Mouse (Mus musculus) limb, embryonic 10.5 days (tissue): ENCODE results near the gene Smpd4. TPM values are rescaled to one million over a fixed set of nuclear protein-coding genes. Genes with fewer than 3 reads are reported as not detected.
"Not testable (repeated sequence)": the region's sequence is repeated elsewhere in the genome, so short reads cannot be mapped to it uniquely, and the experiment has no call there.

Source experiments
- DNase-seq: peaks from one replicate; pipeline ENCODE4 v3.0.0-alpha.2; 2017; ENCODE audit warnings: low spot score
- H3K27ac ChIP-seq: fragments of 300-500 bp; sonication (generic); 2 replicates; pipeline ENCODE4 v1.5.1; 2016; ENCODE audit warnings: mild to moderate bottlenecking
- H3K27me3 ChIP-seq: fragments of 300-500 bp; sonication (generic); 2 replicates; pipeline ENCODE4 v1.6.1; 2016; ENCODE audit warnings: low read depth, mild to moderate bottlenecking; ENCODE audit not compliant: poor library complexity, severe bottlenecking
- H3K36me3 ChIP-seq: fragments of 300-500 bp; sonication (generic); 2 replicates; pipeline ENCODE4 v1.6.1; 2016; ENCODE audit warnings: mild to moderate bottlenecking, moderate library complexity
- H3K4me1 ChIP-seq: fragments of 300-500 bp; sonication (generic); 2 replicates; pipeline ENCODE4 v1.6.1; 2016
- H3K4me3 ChIP-seq: fragments of 300-500 bp; sonication (generic); 2 replicates; pipeline ENCODE4 v1.5.1; 2016; ENCODE audit warnings: mild to moderate bottlenecking, moderate library complexity
- H3K9me3 ChIP-seq: fragments of 300-500 bp; sonication (generic); replicated peaks from 2 replicates; pipeline ENCODE4 v1.6.1; 2016; ENCODE audit warnings: mild to moderate bottlenecking
- WGBS: fragments of 180-500 bp; shearing (Covaris S2); methylation state at CpG from one replicate; pipeline ENCODE4 v1.1.7; 2016; 5-methylcytosine and 5-hydroxymethylcytosine counted together
- polyA plus RNA-seq: library from polyadenylated mRNA; unstranded; fragments of >200 nt; fragmentation: Nextera tagmentation; extraction: Ambion mirVana; gene quantifications from 2 replicates; pipeline ENCODE4 v1.2.1, GENCODE M21; 2016

Smpd4 gene
- 74.3 and 74.4 TPM in 2 replicates for polyA plus RNA-seq

DNA sequence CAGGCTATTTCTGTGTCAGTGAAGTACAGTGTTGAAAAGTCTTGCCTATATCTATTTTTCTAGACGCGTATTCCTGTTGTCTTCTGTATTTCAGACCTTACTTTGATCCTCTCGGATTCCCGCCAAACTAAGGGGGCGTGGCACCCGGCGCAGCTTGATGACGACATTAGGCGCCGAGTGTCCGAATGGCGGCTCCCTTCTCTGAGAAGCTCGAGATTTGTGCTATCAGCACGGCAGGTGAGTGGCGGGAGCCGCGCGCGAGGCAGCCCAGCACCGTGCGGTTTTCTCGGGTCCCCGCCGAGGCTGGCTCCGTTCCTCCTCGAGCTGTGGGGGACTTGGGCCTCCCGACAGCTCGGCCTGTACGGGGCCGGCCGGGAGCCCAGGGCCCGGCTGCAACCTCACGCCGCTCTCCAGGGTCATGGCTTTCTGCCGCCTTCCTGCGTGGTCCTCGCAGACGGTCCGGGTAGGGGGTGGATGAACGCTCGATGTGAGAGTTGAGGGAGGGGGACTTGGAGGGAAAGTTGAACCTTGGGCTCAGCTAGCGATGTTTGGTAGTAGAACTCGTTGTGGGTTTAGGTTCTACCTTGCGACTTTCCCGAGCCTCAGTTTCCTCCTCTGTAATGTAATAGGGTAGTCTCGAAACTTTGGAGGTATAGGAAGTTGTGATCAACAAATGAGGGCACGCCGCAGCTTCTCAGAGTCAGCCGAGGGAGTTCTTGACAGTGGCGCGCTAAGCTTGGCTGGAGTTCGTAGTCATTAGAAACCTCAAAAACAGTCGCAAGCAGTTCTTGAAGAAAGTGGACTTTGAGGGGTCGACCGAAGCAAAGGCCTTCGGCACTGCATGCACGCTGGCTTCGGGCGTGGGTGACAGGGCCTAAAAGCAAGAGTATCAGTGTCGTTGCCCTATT, at the start of gene Smpd4:
Gene Smpd4 (plus strand): TSS at position 157 of the 908 bp plus-strand sequence.
- peaks cover 34% of the 10 kb centered on the region for H3K36me3 ChIP-seq
- H3K4me3 ChIP-seq, result peak within 1 kb of the TSS; percentile 72
- WGBS, result 3% methylated on average over 60 of the region's 60 CpGs
- DNase-seq, result peak; percentile 98
- H3K27ac ChIP-seq, result peak within 1 kb of the TSS; percentile 87
- no peaks in the 10 kb centered on the region for H3K27me3 ChIP-seq
- H3K9me3 ChIP-seq, result no peaks in the 10 kb centered on the region
- peaks cover 16% of the 10 kb centered on the region; the same call in 1 of the 2 replicates for H3K4me1 ChIP-seq

DNA sequence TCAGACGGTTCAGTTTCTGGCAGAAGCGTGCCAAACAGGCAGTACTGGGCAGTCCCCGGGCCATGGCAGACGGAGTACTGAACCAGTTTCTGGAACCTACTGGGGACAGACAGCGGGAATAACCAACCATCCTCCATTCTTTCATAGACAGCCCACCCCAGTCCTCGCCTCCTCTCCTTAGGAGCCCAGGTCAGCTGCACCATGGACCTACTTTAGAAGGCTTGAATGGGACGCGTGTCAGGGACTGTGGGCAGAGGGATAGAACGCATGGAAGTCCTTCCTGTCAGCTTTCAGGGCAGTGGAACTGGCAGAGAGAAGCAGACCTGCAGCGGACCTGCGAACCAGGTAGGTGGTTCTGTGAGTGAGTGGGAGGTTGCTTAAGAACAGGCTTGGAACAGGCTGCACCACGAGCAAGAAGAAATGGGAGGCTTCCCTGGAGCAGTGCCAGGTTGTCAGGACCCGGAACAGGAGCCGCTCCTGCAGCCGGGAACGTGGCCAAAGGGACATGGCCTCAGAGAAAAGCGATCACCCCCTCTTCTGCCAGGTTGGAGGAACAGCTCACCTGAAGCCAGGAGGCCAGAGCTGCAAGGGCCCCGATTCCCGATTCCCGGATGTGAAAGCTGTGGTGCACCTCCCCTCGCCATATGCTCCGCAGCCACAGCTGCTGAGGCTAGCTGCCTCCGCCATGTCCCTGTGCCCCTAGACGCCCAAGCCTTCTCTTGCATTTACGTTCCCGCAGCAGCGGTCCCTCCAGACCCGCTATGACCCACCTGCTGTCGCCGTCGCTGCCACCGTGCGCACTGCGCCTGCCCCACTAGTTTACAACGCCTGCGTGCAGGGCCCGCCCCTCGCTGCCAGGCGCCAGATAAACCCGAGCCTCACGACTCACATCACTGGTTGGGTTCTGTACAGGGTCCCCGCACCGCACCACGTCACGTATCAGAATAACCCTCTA, 43.0 kb upstream of the Smpd4 start:
- no peaks in the 10 kb centered on the region for H3K36me3 ChIP-seq
- WGBS, result 15% methylated on average over 45 of the region's 45 CpGs
- peak; percentile 50 for DNase-seq
- H3K4me3 ChIP-seq, result peak overlapping the region; percentile 55
- H3K4me1 ChIP-seq, result peaks cover 9% of the 10 kb centered on the region
- H3K27ac ChIP-seq, result no peak overlapping the region; the same call in 1 of the 2 replicates
- H3K27me3 ChIP-seq, result peaks cover 72% of the 10 kb centered on the region
- H3K9me3 ChIP-seq, result no peaks in the 10 kb centered on the region

DNA sequence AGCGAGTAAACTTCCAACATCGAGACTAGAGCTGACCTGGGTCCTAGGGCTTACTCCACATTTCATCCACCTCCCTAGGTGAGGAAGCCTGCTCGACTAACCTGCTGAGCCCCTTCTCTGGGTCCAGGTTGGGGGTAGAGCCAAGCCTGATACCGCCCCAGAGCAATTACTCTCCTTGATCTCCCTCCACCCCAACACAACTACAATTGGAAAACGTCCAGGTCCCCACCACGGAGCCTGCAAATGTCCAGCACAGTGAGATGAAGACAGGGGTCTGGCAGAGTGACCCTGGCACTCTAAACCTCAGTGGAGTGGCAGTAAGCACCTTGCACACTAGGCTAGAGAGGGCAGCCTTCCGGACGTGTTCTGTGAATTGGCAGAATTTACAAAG, 42.3 kb upstream of the Smpd4 start:
- H3K27ac ChIP-seq, result no peak overlapping the region
- 18% methylated on average over 8 of the region's 8 CpGs for WGBS
- peaks cover 72% of the 10 kb centered on the region for H3K27me3 ChIP-seq
- no peaks in the 10 kb centered on the region for H3K36me3 ChIP-seq
- no peak for DNase-seq
- H3K4me1 ChIP-seq, result peaks cover 9% of the 10 kb centered on the region
- peak overlapping the region; percentile 55 for H3K4me3 ChIP-seq
- H3K9me3 ChIP-seq, result no peaks in the 10 kb centered on the region

DNA sequence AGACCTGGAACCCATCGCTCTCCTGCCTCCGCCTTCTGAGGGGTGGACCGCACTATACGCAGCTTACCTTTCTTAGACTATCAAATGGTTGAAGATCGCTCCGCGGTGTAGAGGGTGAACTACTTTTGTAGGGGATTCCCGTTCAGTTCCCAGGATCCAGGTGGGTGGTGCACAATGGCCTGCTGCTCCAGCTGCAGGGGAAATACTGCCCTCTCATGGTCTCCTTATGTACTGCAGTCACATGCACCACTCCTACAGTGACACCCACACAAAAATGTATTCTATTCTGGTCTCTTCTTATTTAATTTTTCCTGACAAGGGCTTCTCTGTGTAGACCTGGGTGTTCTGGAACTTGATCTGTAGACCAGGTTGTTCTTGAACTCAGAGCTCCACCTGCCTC, 36.1 kb upstream of the Smpd4 start, which contains the start of gene Slc7a4:
Gene Slc7a4 (minus strand): TSS at position 151 of the 400 bp plus-strand sequence.
- peaks cover 10% of the 10 kb centered on the region for H3K27me3 ChIP-seq
- H3K4me3 ChIP-seq, result no peak within 1 kb of the TSS
- 15% methylated on average over 8 of the region's 8 CpGs for WGBS
- no peak within 1 kb of the TSS for H3K27ac ChIP-seq
- peak; percentile 44 for DNase-seq
- no peaks in the 10 kb centered on the region for H3K4me1 ChIP-seq
- no peaks in the 10 kb centered on the region for H3K9me3 ChIP-seq
- no peaks in the 10 kb centered on the region for H3K36me3 ChIP-seq

DNA sequence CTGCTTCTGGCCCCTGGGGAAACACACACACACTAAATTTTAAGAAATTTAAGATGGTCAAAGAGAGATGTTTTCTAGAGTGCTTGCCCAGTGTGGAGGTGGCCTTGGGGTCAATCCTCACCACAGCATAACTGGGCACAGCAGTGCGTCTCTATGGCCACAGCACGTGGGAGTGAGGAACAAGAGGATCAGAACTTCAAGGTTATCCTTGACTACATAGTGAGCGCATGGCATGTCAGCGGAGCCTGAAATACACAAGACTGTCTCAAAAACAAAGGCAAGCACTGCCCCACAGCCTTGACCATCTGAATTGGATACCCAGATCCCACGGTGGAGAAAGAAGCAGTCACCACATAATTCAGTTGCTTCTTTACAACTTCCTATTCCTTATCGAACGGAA, 34.6 kb upstream of the Smpd4 start:
- WGBS, result 89% methylated on average over 7 of the region's 7 CpGs
- no peaks in the 10 kb centered on the region; the same call in 1 of the 2 replicates for H3K9me3 ChIP-seq
- H3K36me3 ChIP-seq, result no peaks in the 10 kb centered on the region
- no peaks in the 10 kb centered on the region for H3K4me1 ChIP-seq
- no peak overlapping the region for H3K27ac ChIP-seq
- no peak for DNase-seq
- no peaks in the 10 kb centered on the region for H3K27me3 ChIP-seq
- no peak overlapping the region for H3K4me3 ChIP-seq

DNA sequence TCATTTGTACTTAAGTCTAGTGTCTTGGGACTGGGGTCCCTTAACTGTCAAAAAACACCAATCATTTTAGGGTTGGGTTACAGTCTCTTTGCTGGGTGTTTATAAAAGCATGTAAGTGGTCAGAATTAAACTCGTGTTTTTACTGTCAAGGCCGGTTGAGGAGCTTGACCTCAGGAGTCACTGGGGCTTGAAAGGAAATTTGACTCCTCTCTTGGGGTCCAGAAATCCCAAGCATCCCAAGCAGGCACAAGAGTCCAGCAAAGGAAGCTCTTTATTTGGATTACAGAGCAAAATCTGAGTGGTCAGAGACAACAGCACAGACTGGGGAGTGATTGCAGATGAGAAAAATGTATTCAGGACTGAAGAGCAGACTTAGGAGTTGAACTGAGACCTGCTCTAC, 28.4 kb upstream of the Smpd4 start:
- H3K36me3 ChIP-seq, result no peaks in the 10 kb centered on the region
- DNase-seq, result no peak
- no peak overlapping the region for H3K27ac ChIP-seq
- H3K9me3 ChIP-seq, result no peaks in the 10 kb centered on the region; the same call in 1 of the 2 replicates
- no peak overlapping the region for H3K4me3 ChIP-seq
- no peaks in the 10 kb centered on the region for H3K27me3 ChIP-seq
- WGBS, result 27% methylated on average over 2 of the region's 2 CpGs
- H3K4me1 ChIP-seq, result no peaks in the 10 kb centered on the region

DNA sequence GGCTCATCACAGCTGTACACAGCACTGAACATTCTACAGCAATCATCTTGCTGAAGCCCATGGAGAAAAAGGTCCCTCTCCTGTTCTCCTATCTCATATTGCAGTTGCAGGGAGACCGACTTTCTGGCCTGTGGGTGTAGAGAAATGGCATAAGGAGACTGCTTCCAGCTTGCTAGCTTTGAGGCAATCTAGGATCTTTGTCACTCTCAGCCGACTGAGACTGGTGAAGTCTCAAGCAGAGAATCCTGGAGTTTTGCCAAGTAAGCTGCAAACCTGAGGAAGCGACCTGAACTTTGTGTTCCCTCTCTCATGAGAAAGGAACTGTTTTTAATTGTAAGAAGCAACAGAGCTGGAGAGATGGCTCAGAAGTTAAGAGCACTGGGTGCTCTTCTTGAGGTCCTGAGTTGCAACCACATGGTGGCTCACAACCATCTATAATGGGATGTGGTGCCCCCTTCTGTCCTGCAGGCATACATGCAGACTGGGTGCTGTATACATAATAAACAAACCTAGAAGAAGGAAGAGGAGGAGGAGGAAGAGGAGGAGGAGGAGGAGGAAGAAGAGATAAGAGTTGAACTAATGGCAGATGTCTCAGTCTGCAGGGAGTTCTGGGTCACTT, 18.1 kb upstream of the Smpd4 start:
- Histone ChIP-seq H3K4me3 (no peak overlapping the region), H3K36me3 (no peaks in the 10 kb centered on the region), H3K4me1 (no peaks in the 10 kb centered on the region), H3K9me3 (no peaks in the 10 kb centered on the region), H3K27me3 (no peaks in the 10 kb centered on the region), H3K27ac (no peak overlapping the region)
- no peak for DNase-seq
- 64% methylated on average over 3 of the region's 3 CpGs for WGBS

DNA sequence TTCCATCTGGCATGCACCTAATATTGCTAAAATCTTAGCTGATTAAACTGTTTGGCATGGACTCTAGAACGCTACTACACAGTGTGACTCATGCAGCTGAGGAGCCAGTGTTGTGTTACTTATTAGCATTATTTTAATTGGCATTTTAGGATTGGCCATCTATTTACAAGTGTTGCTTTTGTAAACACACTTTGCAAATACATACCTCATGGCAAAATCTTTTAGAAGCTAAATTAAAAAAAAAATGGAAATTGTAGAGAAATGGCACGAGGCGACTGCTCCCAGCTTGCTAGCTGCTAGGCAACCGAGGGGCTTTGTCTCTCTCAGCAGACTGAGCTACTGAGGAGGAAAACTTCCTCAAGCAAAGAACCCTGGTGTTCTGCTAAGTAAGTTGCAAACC, 14.2 kb upstream of the Smpd4 start:
- H3K4me1 ChIP-seq, result no peaks in the 10 kb centered on the region
- no peak for DNase-seq
- WGBS, result 80% methylated on average over 4 of the region's 4 CpGs
- H3K36me3 ChIP-seq, result no peaks in the 10 kb centered on the region
- H3K27ac ChIP-seq, result no peak overlapping the region
- H3K9me3 ChIP-seq, result no peaks in the 10 kb centered on the region
- no peak overlapping the region for H3K4me3 ChIP-seq
- H3K27me3 ChIP-seq, result no peaks in the 10 kb centered on the region

DNA sequence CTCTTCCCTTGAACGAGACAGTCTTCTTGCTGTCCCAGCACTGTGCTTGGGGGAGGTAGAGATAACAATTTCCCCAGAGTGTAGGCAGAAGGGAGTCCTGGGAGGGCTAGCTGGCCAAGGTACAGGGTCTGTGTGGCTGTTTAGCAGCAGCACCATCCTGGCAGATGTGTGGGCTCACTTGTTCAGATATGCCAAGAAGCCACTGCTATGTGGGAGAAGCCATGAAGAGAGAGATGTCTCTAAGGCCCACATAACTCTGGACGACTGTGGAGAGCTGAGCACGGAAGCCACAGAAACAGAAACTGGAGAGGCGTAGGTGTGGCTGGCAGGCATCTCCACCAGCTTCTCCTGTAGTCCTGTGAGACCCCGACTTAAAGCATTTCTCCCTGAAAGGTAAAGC, 13.5 kb upstream of the Smpd4 start:
- Histone ChIP-seq H3K36me3 (no peaks in the 10 kb centered on the region), H3K9me3 (no peaks in the 10 kb centered on the region), H3K4me3 (no peak overlapping the region), H3K27ac (no peak overlapping the region), H3K4me1 (no peaks in the 10 kb centered on the region), H3K27me3 (no peaks in the 10 kb centered on the region)
- WGBS, result 88% methylated on average over 5 of the region's 5 CpGs
- no peak for DNase-seq

DNA sequence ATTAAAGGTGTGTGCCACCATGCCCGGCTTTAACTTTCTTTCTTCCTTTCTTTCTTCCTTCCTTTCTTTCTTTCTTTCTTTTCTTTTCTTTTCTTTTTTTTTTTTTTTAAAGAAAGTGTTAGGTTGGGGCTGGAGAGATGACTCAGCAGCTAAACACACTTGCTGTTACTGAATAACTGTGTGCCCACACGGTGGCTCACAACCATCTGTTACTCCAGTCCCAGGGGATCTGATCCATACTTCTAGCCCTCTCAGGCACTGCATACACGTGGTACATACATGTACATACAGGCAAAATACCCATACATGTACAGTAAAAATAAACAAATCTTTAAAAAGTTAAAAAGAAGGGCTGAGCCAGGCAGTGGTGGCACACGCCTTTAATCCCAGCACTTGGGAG, 7.8 kb upstream of the Smpd4 start:
- H3K9me3 ChIP-seq, result no peaks in the 10 kb centered on the region
- no peaks in the 10 kb centered on the region for H3K36me3 ChIP-seq
- 82% methylated on average over 4 of the region's 4 CpGs for WGBS
- H3K27me3 ChIP-seq, result no peaks in the 10 kb centered on the region
- DNase-seq, result no peak
- no peak overlapping the region for H3K4me3 ChIP-seq
- H3K27ac ChIP-seq, result no peak overlapping the region
- H3K4me1 ChIP-seq, result no peaks in the 10 kb centered on the region

DNA sequence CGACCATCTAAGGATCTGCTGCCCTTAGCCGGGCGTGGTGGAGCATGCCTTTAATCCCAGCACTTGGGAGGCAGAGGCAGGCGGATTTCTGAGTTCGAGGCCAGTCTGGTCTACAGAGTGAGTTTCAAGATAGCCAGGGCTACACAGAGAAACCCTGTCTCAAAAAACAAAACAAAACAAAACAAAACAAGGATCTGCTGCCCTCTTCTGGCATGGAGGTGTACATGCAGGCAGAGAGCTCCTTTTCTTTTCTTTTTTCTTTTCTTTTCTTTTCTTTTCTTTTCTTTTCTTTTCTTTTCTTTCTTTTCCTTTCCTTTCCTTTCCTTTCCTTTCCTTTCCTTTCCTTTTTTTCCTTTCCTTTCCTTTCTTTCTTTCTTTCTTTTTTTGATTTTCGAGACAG, 4.4 kb upstream of the Smpd4 start:
- H3K4me3 ChIP-seq, H3K9me3 ChIP-seq, H3K36me3 ChIP-seq, H3K4me1 ChIP-seq, DNase-seq, H3K27me3 ChIP-seq, H3K27ac ChIP-seq: not testable (repeated sequence)
- 92% methylated on average over 6 of the region's 6 CpGs for WGBS

DNA sequence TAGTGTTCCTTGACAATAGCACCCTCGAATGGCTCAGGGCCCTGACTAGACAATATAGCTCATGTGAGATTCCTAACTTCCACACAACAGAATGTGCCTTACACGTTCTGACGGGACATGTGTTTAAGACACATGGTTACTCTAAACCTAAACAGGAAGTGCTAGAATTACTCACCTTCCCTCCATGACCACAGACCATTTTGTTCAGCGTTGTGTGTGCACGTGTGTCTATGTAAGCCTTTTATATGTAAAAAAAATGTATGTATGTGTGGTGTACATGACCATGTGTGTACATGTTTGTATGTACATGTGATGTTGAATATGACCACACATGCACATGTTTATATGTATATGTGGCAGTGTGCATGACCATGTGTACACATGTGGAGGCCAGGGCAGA, 2.9 kb upstream of the Smpd4 start:
- H3K36me3 ChIP-seq, result peaks cover 2% of the 10 kb centered on the region
- H3K4me1 ChIP-seq, result peaks cover 16% of the 10 kb centered on the region; the same call in 1 of the 2 replicates
- no peaks in the 10 kb centered on the region for H3K27me3 ChIP-seq
- no peaks in the 10 kb centered on the region for H3K9me3 ChIP-seq
- no peak overlapping the region for H3K4me3 ChIP-seq
- no peak overlapping the region for H3K27ac ChIP-seq
- 89% methylated on average over 5 of the region's 5 CpGs for WGBS
- DNase-seq, result no peak
